Mouse (Mus musculus): ENCODE data around the gene Sgsh. TPM values are rescaled to one million over a fixed set of nuclear protein-coding genes. Genes with fewer than 3 reads are reported as not detected.
"Not testable (repeated sequence)": the region's sequence is repeated elsewhere in the genome, so short reads cannot be mapped to it uniquely, and the experiment has no call there.

The Sgsh gene
- polyA plus RNA-seq, 1 experiment from 2014 or later, result 25.0 TPM

DNA sequence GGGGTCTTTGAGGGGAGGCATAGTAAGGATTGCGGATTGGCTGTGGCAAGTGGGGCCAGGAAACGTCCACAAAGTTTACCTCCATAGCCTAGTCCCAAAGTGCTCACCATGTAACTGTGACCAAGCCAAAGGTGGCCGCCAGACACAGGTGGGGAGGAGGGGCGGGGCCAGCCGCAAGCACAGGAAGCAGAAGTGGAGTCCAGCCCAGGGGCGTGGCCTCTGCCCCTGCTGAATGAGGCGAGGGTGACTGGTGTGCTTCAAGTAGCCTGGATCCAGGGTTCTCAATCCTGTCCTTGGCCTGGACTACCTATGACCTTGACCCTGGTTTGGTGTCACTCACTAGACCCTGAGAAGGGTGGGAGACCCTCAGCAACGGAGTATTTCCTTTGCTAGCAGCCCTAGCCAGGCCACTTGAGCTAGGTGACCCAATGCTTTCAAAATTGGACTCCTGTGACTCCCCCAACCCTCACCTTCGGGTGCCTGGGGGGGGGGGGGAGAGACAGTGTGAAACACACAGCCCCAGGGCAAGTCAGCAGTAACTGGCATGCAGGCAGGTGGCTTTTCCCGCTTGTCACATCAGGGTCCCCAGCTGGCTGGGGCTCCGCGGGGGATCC, 36.8 kb upstream of the Sgsh start:
- DNase-seq (ENCODE audit: low read depth, low spot score), result no peak
- ChIA-PET POLR2A (interaction anchor here (0.7 to 0.9 kb wide), 2 partner anchors 10 to 35 kb away, joined by 3 to 5 read pairs; no protein-coding TSS in a partner anchor), CTCF (interaction anchor here (1.4 kb wide), 1 partner anchor 21 kb away, joined by 3 read pairs; no protein-coding TSS in a partner anchor)
- no peak for TF ChIP-seq CTCF (IDR thresholded peaks at IDR 0.05)
- ATAC-seq, result no peak
- no peaks in the 10 kb centered on the region for H3K27me3 ChIP-seq
- in situ Hi-C loops (cut with MboI; ENCODE audit: low pct_unique_long_range_greater_than_20kb), result no loop called here

DNA sequence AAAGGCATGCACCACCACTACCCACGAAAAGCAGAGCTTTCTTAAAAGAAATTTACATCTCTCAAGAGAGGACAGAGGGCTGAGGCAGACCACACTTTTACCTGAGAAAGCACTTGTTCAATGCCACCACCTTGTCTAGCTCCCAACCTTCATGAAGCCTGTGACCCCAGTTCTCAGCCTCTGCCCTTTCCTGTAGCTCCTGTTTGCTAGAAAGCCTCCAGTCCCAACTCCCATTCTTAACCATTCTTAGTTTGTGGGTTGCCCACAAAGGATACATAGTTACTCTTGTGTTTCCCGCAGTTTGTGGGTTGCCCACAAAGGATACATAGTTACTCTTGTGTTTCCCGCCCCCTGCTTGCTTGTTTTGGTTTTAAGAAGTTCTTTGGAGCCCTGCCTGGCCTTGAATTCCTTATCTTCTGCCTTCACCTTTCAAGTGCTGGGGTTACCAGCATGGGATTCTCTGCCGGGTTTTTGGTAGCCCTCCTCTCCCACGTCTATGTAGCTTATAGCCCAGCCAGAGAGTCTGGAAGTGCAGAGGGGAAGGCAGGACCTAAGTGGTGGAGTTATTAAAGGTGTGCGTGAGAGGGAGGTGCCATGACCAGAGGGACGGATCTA, 36.2 kb upstream of the Sgsh start:
- ChIA-PET POLR2A (interaction anchor here (0.8 to 0.9 kb wide), 2 partner anchors 9 to 120 kb away, joined by 3 read pairs; no protein-coding TSS in a partner anchor), CTCF (no interaction called here)
- no peak for ATAC-seq
- no peaks in the 10 kb centered on the region for H3K27me3 ChIP-seq
- in situ Hi-C loops (cut with MboI; ENCODE audit: low pct_unique_long_range_greater_than_20kb), result no loop called here
- DNase-seq (ENCODE audit: low read depth, low spot score), result no peak
- TF ChIP-seq CTCF (IDR thresholded peaks at IDR 0.05), result no peak

DNA sequence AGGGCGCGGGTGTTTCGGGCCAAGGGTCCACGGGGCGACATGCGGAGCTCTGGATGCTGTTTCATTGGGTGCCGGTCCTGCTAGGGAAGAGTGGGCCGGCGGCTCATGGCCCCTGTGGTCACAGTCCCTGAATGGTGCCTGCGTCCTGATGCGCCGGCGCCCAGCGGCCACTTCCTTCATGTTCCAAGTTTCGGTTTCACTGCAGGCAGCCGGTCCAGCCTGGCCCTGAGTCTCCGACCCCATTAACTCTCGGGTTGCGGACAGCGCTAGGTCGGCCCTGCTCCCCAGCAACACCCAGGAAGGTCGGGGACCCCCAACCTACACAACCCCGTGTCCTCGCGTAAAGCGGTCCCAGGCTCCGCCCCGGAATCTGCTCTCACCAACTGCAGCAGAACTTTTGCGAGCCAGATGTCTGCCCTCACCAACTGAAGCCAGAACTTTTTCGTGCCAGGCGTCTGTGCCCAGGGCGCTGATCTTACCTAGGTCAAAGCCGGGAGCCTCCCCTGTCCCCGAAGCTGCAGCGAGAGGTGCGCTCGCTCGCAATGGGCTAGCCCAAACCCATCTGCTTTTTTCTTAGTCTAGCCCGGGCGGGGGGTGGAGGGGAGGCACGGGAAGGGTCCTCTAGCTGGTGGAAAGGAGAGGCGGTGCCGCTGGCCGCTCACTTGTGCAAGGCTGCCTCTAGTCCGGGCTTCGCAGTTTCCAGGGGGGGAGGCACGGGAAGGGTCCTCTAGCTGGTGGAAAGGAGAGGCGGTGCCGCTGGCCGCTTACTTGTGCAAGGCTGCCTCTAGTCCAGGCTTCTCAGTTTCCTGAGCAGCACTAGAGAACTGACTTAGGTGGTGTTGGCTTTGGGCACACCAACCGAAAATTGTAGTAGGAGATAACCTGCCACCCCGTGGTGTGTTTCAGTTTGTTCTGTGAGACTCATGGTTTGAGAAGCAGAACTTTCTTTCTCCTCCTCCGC, 35.2 kb upstream of the Sgsh start:
- CTCF ChIA-PET, result interaction anchor here (0.8 kb wide), 1 partner anchor 21 kb away, joined by 3 read pairs; no protein-coding TSS in a partner anchor
- H3K27me3 ChIP-seq, result no peaks in the 10 kb centered on the region
- in situ Hi-C loops (cut with MboI; ENCODE audit: low pct_unique_long_range_greater_than_20kb), result no loop called here
- TF ChIP-seq CTCF (IDR thresholded peaks at IDR 0.05), result no peak
- POLR2A ChIA-PET, result interaction anchor here (0.8 to 0.9 kb wide), 2 partner anchors 8 to 119 kb away, joined by 3 read pairs; no protein-coding TSS in a partner anchor
- peak; percentile 54 for ATAC-seq
- no peak for DNase-seq (ENCODE audit: low read depth, low spot score)

DNA sequence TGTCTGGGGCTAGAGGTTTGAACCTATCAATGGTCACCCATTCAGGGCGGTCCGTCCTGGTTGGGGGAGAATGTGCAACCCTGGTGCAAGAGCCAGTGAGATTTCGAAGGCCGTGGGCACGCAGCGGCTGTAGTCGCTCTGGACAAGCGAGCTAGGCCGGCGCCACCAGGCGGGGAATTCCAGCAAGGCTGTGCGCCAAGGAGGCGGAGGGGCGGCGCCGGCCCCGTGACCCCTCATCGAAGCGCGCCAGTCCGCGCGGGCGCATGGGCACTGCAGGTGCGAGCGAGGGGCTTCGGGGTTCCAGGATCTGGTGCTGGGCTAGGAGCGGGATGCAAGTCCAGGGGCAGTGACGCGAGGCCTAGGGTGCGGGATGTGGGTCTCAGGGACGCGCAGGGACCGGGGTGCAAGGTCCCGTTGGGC, 34.5 kb upstream of the Sgsh start:
- no peak for TF ChIP-seq CTCF (IDR thresholded peaks at IDR 0.05)
- ChIA-PET POLR2A (no interaction called here), CTCF (interaction anchor here (0.8 kb wide), 1 partner anchor 20 kb away, joined by 3 read pairs; no protein-coding TSS in a partner anchor)
- H3K27me3 ChIP-seq, result no peaks in the 10 kb centered on the region
- DNase-seq (ENCODE audit: low read depth, low spot score), result no peak
- peak; percentile 76 for ATAC-seq
- in situ Hi-C loops (cut with MboI; ENCODE audit: low pct_unique_long_range_greater_than_20kb), result no loop called here

DNA sequence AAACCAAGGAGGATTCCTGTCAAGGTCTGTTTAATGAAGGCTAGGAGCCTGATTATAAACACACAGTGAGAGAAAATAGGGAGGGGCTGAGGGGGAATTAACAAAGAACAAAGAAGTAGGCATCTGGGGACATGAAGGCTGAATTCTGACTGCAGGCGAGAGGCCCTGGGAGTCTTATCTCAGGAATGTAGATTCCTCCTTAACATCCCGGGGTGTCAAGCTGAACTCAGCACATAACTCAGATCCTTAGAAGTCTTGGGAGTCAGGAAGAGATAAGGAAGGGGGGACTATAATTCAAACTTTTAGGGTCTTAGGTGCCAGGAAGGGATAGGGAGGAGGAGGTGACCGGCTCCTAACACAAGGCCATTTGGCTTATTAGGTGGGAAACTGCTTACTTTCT, 31.9 kb upstream of the Sgsh start:
- POLR2A ChIA-PET; H3K27me3 ChIP-seq; in situ Hi-C loops (cut with MboI; ENCODE audit: low pct_unique_long_range_greater_than_20kb); CTCF ChIA-PET; DNase-seq (ENCODE audit: low read depth, low spot score); ATAC-seq: not testable (repeated sequence)

DNA sequence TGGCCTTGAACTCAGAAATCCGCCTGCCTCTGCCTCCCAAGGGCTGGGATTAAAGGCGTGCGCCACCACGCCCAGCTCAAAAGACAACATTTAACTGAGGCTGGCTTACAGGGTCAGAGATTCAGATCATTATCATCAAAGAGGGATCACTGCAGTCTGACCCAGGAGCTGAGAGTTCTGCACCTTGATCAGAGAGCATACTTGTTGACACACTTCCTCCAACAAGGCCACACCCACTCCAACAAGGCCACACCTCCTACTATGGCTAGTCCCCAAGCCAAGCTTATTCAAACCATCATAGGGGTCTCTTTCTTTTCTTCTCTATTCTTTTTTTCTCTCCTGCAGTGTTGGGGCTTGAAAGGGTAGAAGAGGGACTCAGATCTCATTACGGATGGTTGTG, 31.0 kb upstream of the Sgsh start:
- H3K27me3 ChIP-seq, result no peaks in the 10 kb centered on the region
- POLR2A ChIA-PET, result no interaction called here
- no peak for DNase-seq (ENCODE audit: low read depth, low spot score)
- CTCF ChIA-PET, result no interaction called here
- in situ Hi-C loops (cut with MboI; ENCODE audit: low pct_unique_long_range_greater_than_20kb), result no loop called here
- TF ChIP-seq CTCF (IDR thresholded peaks at IDR 0.05), result no peak
- ATAC-seq, result no peak

DNA sequence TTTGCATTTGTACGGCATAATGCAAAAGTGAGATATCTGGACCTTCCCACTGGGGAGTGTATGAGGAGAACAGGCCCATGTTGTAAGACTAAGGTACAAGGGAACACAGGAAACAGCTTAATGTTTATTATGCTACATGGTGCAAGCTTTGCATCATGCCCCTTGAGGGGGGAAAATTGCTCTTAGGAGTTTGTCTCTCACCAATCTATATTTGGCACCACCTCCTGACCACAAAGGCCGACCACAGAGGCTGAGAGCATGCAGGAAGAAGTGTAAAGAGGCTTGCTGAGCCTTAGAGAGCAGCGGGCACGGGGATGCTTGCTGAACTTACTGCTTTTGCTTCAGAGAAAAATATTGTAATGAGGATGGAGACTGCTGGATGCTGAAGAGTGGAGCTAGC, 29.6 kb upstream of the Sgsh start:
- in situ Hi-C loops (cut with MboI; ENCODE audit: low pct_unique_long_range_greater_than_20kb), result no loop called here
- DNase-seq (ENCODE audit: low read depth, low spot score) (no peak), ATAC-seq (no peak)
- ChIA-PET CTCF (interaction anchor here (0.7 kb wide), 1 partner anchor 9 kb away, joined by 3 read pairs; no protein-coding TSS in a partner anchor), POLR2A (interaction anchor here (0.9 kb wide), 1 partner anchor 29 kb away, joined by 4 read pairs; no protein-coding TSS in a partner anchor)
- TF ChIP-seq CTCF (IDR thresholded peaks at IDR 0.05), result no peak
- no peaks in the 10 kb centered on the region for H3K27me3 ChIP-seq

DNA sequence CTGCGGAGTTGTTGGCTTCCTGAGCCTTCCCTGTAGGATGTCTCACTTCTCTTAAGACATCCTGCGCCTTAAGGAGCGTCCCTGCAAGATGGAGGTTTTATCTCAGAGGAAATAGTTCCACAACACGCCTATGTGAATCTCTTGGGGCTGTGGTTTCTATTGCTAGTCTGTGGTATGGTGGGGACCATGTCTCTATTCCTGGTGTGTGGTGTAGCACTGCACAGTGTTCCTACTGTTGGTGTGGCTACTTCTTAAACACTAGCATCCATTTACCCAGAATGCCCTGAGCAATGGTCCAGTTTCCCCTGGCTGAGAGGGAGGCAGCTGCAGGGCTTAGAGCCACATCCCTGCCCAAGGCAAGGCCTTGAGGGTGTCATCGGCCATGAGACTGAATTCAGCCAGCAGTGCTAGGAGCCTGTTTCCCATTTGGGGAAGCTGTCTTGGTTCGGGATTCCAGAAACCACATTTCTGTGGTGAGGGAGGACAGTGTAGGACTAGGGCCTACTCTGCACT, 27.1 kb upstream of the Sgsh start:
- CTCF ChIA-PET, result interaction anchor here (1.3 kb wide), 1 partner anchor 175 kb away, joined by 3 read pairs; no protein-coding TSS in a partner anchor
- POLR2A ChIA-PET, result interaction anchor here (0.8 kb wide), 1 partner anchor 9 kb away, joined by 3 read pairs; no protein-coding TSS in a partner anchor
- no peak for TF ChIP-seq CTCF (IDR thresholded peaks at IDR 0.05)
- ATAC-seq (no peak), DNase-seq (ENCODE audit: low read depth, low spot score) (no peak)
- in situ Hi-C loops (cut with MboI; ENCODE audit: low pct_unique_long_range_greater_than_20kb), result no loop called here
- no peaks in the 10 kb centered on the region for H3K27me3 ChIP-seq

DNA sequence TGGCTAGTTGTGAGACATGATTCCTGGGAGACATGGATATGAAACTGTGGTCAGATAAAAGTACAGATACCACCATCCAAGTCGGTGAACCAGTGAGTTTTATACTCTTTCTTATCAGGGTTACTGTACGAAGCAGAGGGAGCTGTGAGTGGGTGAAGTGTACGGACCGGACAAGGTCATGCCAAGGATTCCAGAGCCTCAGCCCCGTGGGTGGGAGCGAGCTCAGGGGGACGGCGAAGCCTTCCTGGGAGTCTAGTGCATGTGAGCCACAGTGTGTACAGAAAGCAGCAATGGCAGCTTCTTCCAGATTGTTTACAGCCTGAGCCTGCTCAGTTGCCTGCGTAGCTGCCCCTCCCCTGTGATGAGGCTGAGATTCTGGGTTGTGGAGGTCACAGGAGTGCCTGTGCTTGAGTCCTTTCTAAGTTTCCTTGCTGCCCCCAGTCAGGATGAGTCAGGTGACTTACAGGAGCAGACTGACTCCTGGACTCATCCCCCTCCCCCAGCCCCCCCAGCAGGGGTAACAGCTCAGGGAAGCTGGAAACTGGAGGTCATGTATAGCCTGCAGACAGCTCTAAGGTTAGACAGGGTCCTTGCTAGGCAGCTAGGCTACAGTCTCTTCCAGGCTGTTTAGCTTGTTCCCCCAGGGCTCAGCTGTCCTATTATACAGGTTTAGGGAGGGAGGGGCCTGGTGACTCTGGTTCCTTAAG, 26.4 kb upstream of the Sgsh start:
- TF ChIP-seq CTCF (IDR thresholded peaks at IDR 0.05), result no peak
- ChIA-PET CTCF (interaction anchor here (1.3 kb wide), 1 partner anchor 175 kb away, joined by 3 read pairs; no protein-coding TSS in a partner anchor), POLR2A (interaction anchor here (0.8 kb wide), 1 partner anchor 10 kb away, joined by 3 read pairs; no protein-coding TSS in a partner anchor)
- in situ Hi-C loops (cut with MboI; ENCODE audit: low pct_unique_long_range_greater_than_20kb), result no loop called here
- DNase-seq (ENCODE audit: low read depth, low spot score), result no peak
- H3K27me3 ChIP-seq, result no peaks in the 10 kb centered on the region
- no peak for ATAC-seq

DNA sequence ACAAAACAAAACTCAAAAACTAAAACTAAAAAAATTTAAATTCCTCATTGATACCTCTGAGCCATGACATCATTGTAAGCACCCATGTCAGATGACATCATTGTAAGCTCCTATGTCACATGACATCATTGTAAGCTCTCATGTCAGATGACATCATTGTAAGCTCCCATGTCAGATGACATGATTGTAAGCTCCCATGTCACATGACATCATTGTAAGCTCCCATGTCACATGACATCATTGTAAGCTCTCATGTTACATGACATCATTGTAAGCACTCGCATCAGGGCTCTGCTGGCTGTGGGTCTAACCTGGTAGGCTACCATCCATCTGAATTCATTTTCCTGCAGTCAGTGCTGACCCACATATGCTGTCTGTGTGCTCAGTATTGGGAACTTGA, 23.2 kb upstream of the Sgsh start:
- in situ Hi-C loops (cut with MboI; ENCODE audit: low pct_unique_long_range_greater_than_20kb), result no loop called here
- CTCF ChIA-PET, result no interaction called here
- no peak for DNase-seq (ENCODE audit: low read depth, low spot score)
- no peak for TF ChIP-seq CTCF (IDR thresholded peaks at IDR 0.05)
- ATAC-seq, result no peak
- POLR2A ChIA-PET, result no interaction called here
- H3K27me3 ChIP-seq, result no peaks in the 10 kb centered on the region

Measured in Patski (cell line).